Mouse (Mus musculus) spleen, postnatal 4 days (tissue): ENCODE data around the gene Kif26b.

Experiments used
- DNase-seq, 2 experiments: peaks; one replicate each; pipeline ENCODE4 v3.0.0; 2022; ENCODE audit warnings: low spot score in 2 of 2

The Kif26b gene

GRCm38 (mm10) chr1:178661556-178661955 lies 132.6 kb downstream of the Kif26b start:
- DNase-seq, result no peak

GRCm38 (mm10) chr1:178663539-178663938 lies 134.6 kb downstream of the Kif26b start:
- DNase-seq, result no peak

- no peak for DNase-seq
Observed at GRCm38 (mm10) chr1:178664271-178664969, 135.5 kb downstream of the Kif26b start.

GRCm38 (mm10) chr1:178666524-178666923 lies 137.6 kb downstream of the Kif26b start:
- DNase-seq, result no peak

- no peak for DNase-seq
Observed at GRCm38 (mm10) chr1:178667808-178668207, 138.9 kb downstream of the Kif26b start.

- no peak for DNase-seq
Observed at GRCm38 (mm10) chr1:178668907-178669306, 140.0 kb downstream of the Kif26b start.

- DNase-seq, result no peak
Observed at GRCm38 (mm10) chr1:178673051-178673450, 144.1 kb downstream of the Kif26b start.

- DNase-seq, result no peak
Observed at GRCm38 (mm10) chr1:178673506-178673905, 144.6 kb downstream of the Kif26b start.

- no peak for DNase-seq
Observed at GRCm38 (mm10) chr1:178675542-178676252, 146.8 kb downstream of the Kif26b start.

- DNase-seq, result no peak
Observed at GRCm38 (mm10) chr1:178677160-178677559, 148.2 kb downstream of the Kif26b start.

- DNase-seq, result no peak
Observed at GRCm38 (mm10) chr1:178677630-178678221, 148.8 kb downstream of the Kif26b start.

- no peak for DNase-seq
Observed at GRCm38 (mm10) chr1:178683631-178684030, 154.7 kb downstream of the Kif26b start.

GRCm38 (mm10) chr1:178684991-178685680 lies 156.2 kb downstream of the Kif26b start:
- DNase-seq, result no peak

GRCm38 (mm10) chr1:178686881-178687280 lies 158.0 kb downstream of the Kif26b start:
- DNase-seq, result no peak

- DNase-seq, result no peak
Observed at GRCm38 (mm10) chr1:178689512-178689911, 160.6 kb downstream of the Kif26b start.

GRCm38 (mm10) chr1:178691679-178692078 lies 162.8 kb downstream of the Kif26b start:
- DNase-seq, result no peak

- DNase-seq, result no peak
Observed at GRCm38 (mm10) chr1:178700102-178700501, 171.2 kb downstream of the Kif26b start.

- no peak for DNase-seq
Observed at GRCm38 (mm10) chr1:178703496-178703895, 174.6 kb downstream of the Kif26b start.

- no peak for DNase-seq
Observed at GRCm38 (mm10) chr1:178707925-178708351, 179.0 kb downstream of the Kif26b start.

GRCm38 (mm10) chr1:178708356-178708755 lies 179.4 kb downstream of the Kif26b start:
- DNase-seq, result no peak

- DNase-seq, result no peak
Observed at GRCm38 (mm10) chr1:178712189-178712873, 183.4 kb downstream of the Kif26b start.

GRCm38 (mm10) chr1:178714209-178714608 lies 185.3 kb downstream of the Kif26b start:
- DNase-seq, result no peak
